Mouse (Mus musculus): ENCODE results near the gene Wasf2.

- TF ChIP-seq CTCF (IDR thresholded peaks at IDR 0.05; ENCODE audit: borderline replicate concordance, control insufficient read depth, extremely low read depth, insufficient read depth, low read length, poor library complexity) (no peak), POLR2A (IDR thresholded peaks at IDR 0.05; ENCODE audit: control insufficient read depth, extremely low read depth, insufficient read depth, low read length, poor library complexity) (no peak)
These were observed 48.0 kb upstream of the Wasf2 start for GRCm38 (mm10) chr4:133082216-133082773.

Measured in thymus, adult 2 months (tissue).